Mouse (Mus musculus): ENCODE data around the gene Vmn1r115.
"Not testable (repeated sequence)": the region's sequence is repeated elsewhere in the genome, so short reads cannot be mapped to it uniquely, and the experiment has no call there.

Vmn1r115 gene

DNA sequence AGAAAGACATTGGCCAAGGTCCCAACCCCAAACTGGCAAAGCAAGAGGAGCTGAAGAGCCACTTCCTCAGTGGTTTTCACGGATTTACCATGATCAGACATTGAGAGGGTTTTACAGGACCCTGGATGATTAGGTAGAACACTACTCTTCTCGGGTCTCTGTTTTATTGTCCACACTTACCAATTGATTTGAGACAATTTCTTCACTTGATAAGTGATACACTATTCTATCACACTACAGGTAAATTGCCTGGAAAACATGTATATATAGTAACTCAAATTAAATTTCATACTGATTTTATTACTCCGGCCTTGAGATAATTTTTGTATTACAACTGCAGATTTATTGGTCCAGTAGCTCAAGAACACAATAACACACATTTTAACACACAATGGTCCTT is at the start of gene Vmn1r115:
Gene Vmn1r115 (minus strand): TSS at position 101 of the 400 bp plus-strand sequence.
- not testable (repeated sequence) for DNase-seq

DNA sequence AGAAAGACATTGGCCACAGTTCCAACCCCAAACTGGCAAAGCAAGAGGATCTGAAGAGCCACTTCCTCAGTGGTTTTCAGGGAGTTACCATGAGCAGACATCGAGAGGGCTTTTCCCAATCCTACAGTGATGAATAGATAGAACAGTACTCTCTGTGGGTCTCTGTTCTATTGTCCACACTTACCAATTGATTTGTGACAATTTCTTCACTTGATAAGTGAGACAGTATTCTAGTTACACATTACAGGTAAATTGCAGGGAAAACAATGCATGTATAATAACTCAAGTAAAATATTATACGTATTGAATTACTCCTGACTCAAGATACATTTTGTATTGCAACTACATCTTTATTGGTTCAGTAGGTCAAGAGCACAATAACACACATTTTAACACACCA is 39.2 kb upstream of the Vmn1r115 start, which contains the start of gene Vmn1r117:
Gene Vmn1r117 (minus strand): TSS at position 101 of the 400 bp plus-strand sequence.
- not testable (repeated sequence) for DNase-seq

DNA sequence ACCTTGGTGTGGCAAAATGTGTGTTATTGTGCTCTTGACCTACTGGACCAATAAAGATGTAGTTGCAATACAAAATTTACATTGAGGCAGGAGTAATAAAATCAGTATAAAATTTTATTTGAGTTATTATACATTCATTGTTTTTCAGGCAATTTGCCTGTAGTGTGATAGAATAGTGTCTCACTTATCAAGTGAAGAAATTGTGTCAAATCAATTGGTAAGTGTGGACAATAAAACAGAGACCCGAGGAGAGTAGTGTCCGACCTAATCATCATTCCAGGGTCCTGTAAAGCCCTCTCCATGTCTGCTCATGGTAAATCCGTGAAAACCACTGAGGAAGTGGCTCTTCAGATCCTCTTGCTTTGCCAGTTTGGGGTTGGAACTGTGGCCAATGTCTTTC is 27.2 kb upstream of the Vmn1r115 start, which contains the start of gene Vmn1r116:
Gene Vmn1r116 (plus strand): TSS at position 301 of the 400 bp plus-strand sequence.
- not testable (repeated sequence) for DNase-seq

DNA sequence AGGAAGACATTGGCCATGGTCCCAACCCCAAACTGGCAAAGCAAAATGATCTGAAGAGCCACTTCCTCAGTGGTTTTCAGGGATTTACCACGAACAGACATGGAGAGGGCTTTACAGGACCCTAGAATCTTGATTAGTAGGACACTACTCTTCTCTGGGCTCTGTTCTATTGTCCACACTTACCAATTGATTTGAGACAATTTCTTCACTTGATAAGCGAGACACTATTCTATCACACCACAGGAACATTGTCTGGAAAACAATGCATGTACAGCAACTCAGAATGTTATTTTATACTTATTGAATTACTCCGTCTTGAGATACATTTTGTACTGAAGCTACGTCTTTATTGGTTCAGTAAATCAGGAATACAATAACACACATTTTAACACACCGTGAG is 32.7 kb downstream of the Vmn1r115 start, which contains the start of gene Vmn1r114:
Gene Vmn1r114 (minus strand): TSS at position 101 of the 400 bp plus-strand sequence.
- DNase-seq: not testable (repeated sequence)

Data from cerebellum, adult 11 months (tissue).